Mouse (Mus musculus): ENCODE results near the gene Pglyrp3.
"Not testable (repeated sequence)": the region's sequence is repeated elsewhere in the genome, so short reads cannot be mapped to it uniquely, and the experiment has no call there.

GRCm38 (mm10) chr3:92024541-92024940 lies 10.2 kb downstream of the Pglyrp3 start:
- TF ChIP-seq CTCF (conservative IDR thresholded peaks at IDR 0.05; ENCODE audit: low read length); POU5F1 (IDR thresholded peaks at IDR 0.05; ENCODE audit: borderline replicate concordance, low read length): not testable (repeated sequence)
